Mouse (Mus musculus): ENCODE measurements around the gene Cwf19l1.
A peak's percentile ranks its signal among the peaks of the same experiment; 100 is the strongest.

Gene Cwf19l1

GRCm38 (mm10) chr19:44111706-44112105 lies 24.0 kb downstream of the Cwf19l1 start:
- DNase-seq (ENCODE audit: low spot score in 2 of 2): no peak

- DNase-seq (ENCODE audit: low spot score in 2 of 2): no peak
Measured at GRCm38 (mm10) chr19:44110356-44110755, 25.3 kb downstream of the Cwf19l1 start.

- DNase-seq (ENCODE audit: low spot score in 2 of 2): no peak
Measured at GRCm38 (mm10) chr19:44108996-44109395, 26.7 kb downstream of the Cwf19l1 start.

GRCm38 (mm10) chr19:44107661-44108521 lies 27.8 kb downstream of the Cwf19l1 start:
- DNase-seq (ENCODE audit: low spot score in 2 of 2): no peak

GRCm38 (mm10) chr19:44106831-44107660 lies 28.6 kb downstream of the Cwf19l1 start, which contains the start of gene Chuk:
Gene Chuk, minus strand, starts transcription at chr19:44107480.
- DNase-seq (ENCODE audit: low spot score in 2 of 2): peak; percentile 97

- DNase-seq (ENCODE audit: low spot score in 2 of 2): no peak
Measured at GRCm38 (mm10) chr19:44104393-44104792, 31.3 kb downstream of the Cwf19l1 start.

GRCm38 (mm10) chr19:44103001-44103400 lies 32.7 kb downstream of the Cwf19l1 start:
- DNase-seq (ENCODE audit: low spot score in 2 of 2): no peak

- DNase-seq (ENCODE audit: low spot score in 2 of 2): no peak
Measured at GRCm38 (mm10) chr19:44100840-44101239, 34.8 kb downstream of the Cwf19l1 start.

- peak in 1 of 2 experiments; percentile 3 for DNase-seq (ENCODE audit: low spot score in 2 of 2)
Measured at GRCm38 (mm10) chr19:44086278-44086677, 49.4 kb downstream of the Cwf19l1 start.

- DNase-seq (ENCODE audit: low spot score in 2 of 2): no peak
Measured at GRCm38 (mm10) chr19:44080920-44081319, 54.8 kb downstream of the Cwf19l1 start.

- DNase-seq (ENCODE audit: low spot score in 2 of 2): no peak
Measured at GRCm38 (mm10) chr19:44080023-44080422, 55.7 kb downstream of the Cwf19l1 start.

GRCm38 (mm10) chr19:44077024-44077423 lies 58.7 kb downstream of the Cwf19l1 start:
- DNase-seq (ENCODE audit: low spot score in 2 of 2): no peak

- DNase-seq (ENCODE audit: low spot score in 2 of 2): no peak
Measured at GRCm38 (mm10) chr19:44076457-44076856, 59.2 kb downstream of the Cwf19l1 start.

GRCm38 (mm10) chr19:44074986-44075385 lies 60.7 kb downstream of the Cwf19l1 start:
- DNase-seq (ENCODE audit: low spot score in 2 of 2): no peak

GRCm38 (mm10) chr19:44071166-44071565 lies 64.5 kb downstream of the Cwf19l1 start:
- peak in 1 of 2 experiments; percentile 38 for DNase-seq (ENCODE audit: low spot score in 2 of 2)

- DNase-seq (ENCODE audit: low spot score in 2 of 2): no peak
Measured at GRCm38 (mm10) chr19:44069914-44070232, 65.8 kb downstream of the Cwf19l1 start.

GRCm38 (mm10) chr19:44069121-44069913 lies 66.4 kb downstream of the Cwf19l1 start, which contains the start of gene Erlin1:
Gene Erlin1, minus strand, starts transcription at chr19:44069785.
- DNase-seq (ENCODE audit: low spot score in 2 of 2): peak; percentile 93 to 94

- no peak for DNase-seq (ENCODE audit: low spot score in 2 of 2)
Measured at GRCm38 (mm10) chr19:44068232-44068631, 67.4 kb downstream of the Cwf19l1 start.

- DNase-seq (ENCODE audit: low spot score in 2 of 2): no peak
Measured at GRCm38 (mm10) chr19:44067323-44068049, 68.2 kb downstream of the Cwf19l1 start.

GRCm38 (mm10) chr19:44064734-44065133 lies 70.9 kb downstream of the Cwf19l1 start:
- no peak for DNase-seq (ENCODE audit: low spot score in 2 of 2)

GRCm38 (mm10) chr19:44063773-44064172 lies 71.9 kb downstream of the Cwf19l1 start:
- DNase-seq (ENCODE audit: low spot score in 2 of 2): no peak

Data from right cerebral cortex, postnatal 10 days (tissue).